8 mouse cellular contexts compared by ENCODE assay signal in the genomic region with DNA sequence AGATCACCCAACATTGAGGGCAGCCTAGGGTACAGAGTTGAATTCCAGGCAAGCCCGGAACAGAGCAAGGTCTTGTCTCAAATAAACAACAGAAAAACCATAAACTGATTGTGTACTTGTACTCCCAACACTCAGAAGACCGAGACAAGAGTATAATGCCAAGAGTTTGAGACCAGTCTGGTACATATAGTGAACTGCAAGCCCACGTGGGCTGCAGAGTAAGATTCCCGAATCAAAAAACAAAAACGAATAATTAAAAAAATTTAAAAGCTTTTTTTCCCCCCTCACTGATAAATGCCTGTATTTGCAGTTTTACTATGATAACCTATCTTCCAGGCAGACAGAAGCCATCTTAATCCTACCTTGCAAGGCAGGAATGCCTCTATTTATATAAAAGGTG. TPM values are rescaled to one million over a fixed set of nuclear protein-coding genes. Genes with fewer than 3 reads are reported as not detected.
DNase-seq lines count a peak whose midpoint lies in the region; ATAC-seq and TF ChIP-seq lines count a peak whose summit lies in the region.

No protein-coding gene starts in this region.

- no peaks in the 10 kb centered on the region for H3K36me3 ChIP-seq in spleen, adult 2 months (ENCODE audit: control insufficient read depth, insufficient read depth, low read length)
- H3K36me3 ChIP-seq in limb, embryonic 13.5 days, result peaks cover 15% of the 10 kb centered on the region
- no peaks in the 10 kb centered on the region for H3K36me3 ChIP-seq in stomach, embryonic 16.5 days (ENCODE audit: control insufficient read depth, insufficient read depth, low read length)

- peak overlapping the region; percentile 76 for H3K9ac ChIP-seq in limb, embryonic 13.5 days
- peak overlapping the region; percentile 75 for H3K9ac ChIP-seq in stomach, embryonic 16.5 days (ENCODE audit: low read length)

- no peak for ATAC-seq in limb, embryonic 13.5 days (ENCODE audit: low FRiP score, low read depth)
- no peak for ATAC-seq in stomach, embryonic 16.5 days (ENCODE audit: insufficient read depth, low FRiP score)
- no peak for ATAC-seq in cerebellum, adult (ENCODE audit: insufficient number of reproducible peaks, low FRiP score, low TSS enrichment)
- no peak for ATAC-seq in monocyte, adult 5-6 weeks (replicated peaks; ENCODE audit: insufficient number of reproducible peaks, low FRiP score, low TSS enrichment, poor library complexity, severe bottlenecking)

- H3K9me3 ChIP-seq in limb, embryonic 13.5 days, result no peaks in the 10 kb centered on the region
- H3K9me3 ChIP-seq in stomach, embryonic 16.5 days (replicated peaks; ENCODE audit: control insufficient read depth, low read length), result no peaks in the 10 kb centered on the region

- H3K4me3 ChIP-seq in spleen, adult 2 months (ENCODE audit: extremely low read depth, insufficient read depth, insufficient read length), result peak overlapping the region; percentile 55; the same call in 1 of the 2 replicates
- H3K4me3 ChIP-seq in limb, embryonic 13.5 days, result peak overlapping the region; percentile 61
- H3K4me3 ChIP-seq in stomach, embryonic 16.5 days (replicated peaks; ENCODE audit: low read length), result peak overlapping the region; percentile 68

- TF ChIP-seq POLR2A in spleen, adult 2 months (IDR thresholded peaks at IDR 0.05; ENCODE audit: low read depth, low read length), result no peak

- peak; percentile 7 for DNase-seq in embryo, embryonic 10.5 days (ENCODE audit: low spot score)
- no peak for DNase-seq in embryo, embryonic 11 days
- no peak for DNase-seq in spleen, adult 2 months (ENCODE audit: low read depth in 1 of 2, low spot score in 2 of 2)
- no peak for DNase-seq in spleen, postnatal 4 days (ENCODE audit: low spot score in 2 of 2)

- no peaks in the 10 kb centered on the region for H3K4me1 ChIP-seq in spleen, adult 2 months (ENCODE audit: control insufficient read depth, insufficient read depth, insufficient read length)
- peaks cover 10% of the 10 kb centered on the region for H3K4me1 ChIP-seq in limb, embryonic 13.5 days
- peaks cover 6% of the 10 kb centered on the region for H3K4me1 ChIP-seq in stomach, embryonic 16.5 days (ENCODE audit: control insufficient read depth, insufficient read depth, low read length)

- H3K27ac ChIP-seq in spleen, adult 2 months (ENCODE audit: insufficient read depth, low read length), result no peak overlapping the region
- peak overlapping the region; percentile 85 for H3K27ac ChIP-seq in limb, embryonic 13.5 days
- peak overlapping the region; percentile 86 for H3K27ac ChIP-seq in stomach, embryonic 16.5 days (ENCODE audit: low read length)

- peak overlapping the region; percentile 68 for H3K4me2 ChIP-seq in limb, embryonic 13.5 days (replicated peaks)
- H3K4me2 ChIP-seq in stomach, embryonic 16.5 days (ENCODE audit: low read depth, low read length), result peak overlapping the region; percentile 77

- 25% methylated on average over 5 of the region's 5 CpGs for WGBS in spleen, adult 2 months
- 31% methylated on average over 5 of the region's 5 CpGs for whole genome bisulfite sequencing in limb, embryonic 13.5 days
- WGBS in stomach, embryonic 16.5 days, result 20% methylated on average over 5 of the region's 5 CpGs

- H3K27me3 ChIP-seq in spleen, adult 2 months (ENCODE audit: control insufficient read depth, insufficient read depth, low read length), result no peaks in the 10 kb centered on the region
- H3K27me3 ChIP-seq in limb, embryonic 13.5 days, result no peaks in the 10 kb centered on the region
- H3K27me3 ChIP-seq in stomach, embryonic 16.5 days (ENCODE audit: control insufficient read depth, insufficient read depth, low read length), result no peaks in the 10 kb centered on the region

- TF ChIP-seq CTCF in spleen, adult 2 months (IDR thresholded peaks at IDR 0.05; ENCODE audit: extremely low read depth, insufficient read depth, insufficient read length, insufficient replicate concordance), result no peak

RNA-seq across cellular contexts. Expression of gene Kdm5a, which starts 7.4 kb away (rescaled TPM):
- 3.6 and 4.2 TPM in 2 replicates for polyA plus RNA-seq in spleen, adult 2 months (2012; rRNA removed)
- 50.4 and 52.2 TPM in 2 replicates for polyA plus RNA-seq in limb, embryonic 13.5 days (2015; fragmentation: Nextera tagmentation; extraction: Ambion mirVana)
- 37.5 and 39.4 TPM in 2 replicates for polyA plus RNA-seq in stomach, embryonic 16.5 days (2015; fragmentation: Nextera tagmentation; extraction: Ambion mirVana)
- total RNA-seq in monocyte, adult 5-6 weeks (2017), result 192 to 286 TPM (median 256 TPM) in 3 replicates

RNA-seq across cellular contexts. Expression of gene Ccdc77, which starts 7.7 kb away (rescaled TPM):
- 2.2 and 3.2 TPM in 2 replicates for polyA plus RNA-seq in spleen, adult 2 months (2012; rRNA removed)
- polyA plus RNA-seq in limb, embryonic 13.5 days (2015; fragmentation: Nextera tagmentation; extraction: Ambion mirVana), result 23.8 and 26.1 TPM in 2 replicates
- polyA plus RNA-seq in stomach, embryonic 16.5 days (2015; fragmentation: Nextera tagmentation; extraction: Ambion mirVana), result 19.3 and 20.8 TPM in 2 replicates
- total RNA-seq in monocyte, adult 5-6 weeks (2017), result 8.9 to 17.4 TPM (median 11.2 TPM) in 3 replicates
